Mouse (Mus musculus) embryonic facial prominence, embryonic 15.5 days (tissue): Measurements from ENCODE around the gene Ctr9. TPM values are rescaled to one million over a fixed set of nuclear protein-coding genes. Genes with fewer than 3 reads are reported as not detected.

Experiments used
- ATAC-seq: fragments of 200-750 bp; cut with Nextera tagmentation; 2 replicates; pipeline ENCODE4 v1.8.0; 2017; ENCODE audit warnings: low read depth, moderate TSS enrichment; ENCODE audit not compliant: insufficient number of reproducible peaks, low FRiP score, low TSS enrichment
- H3K27ac ChIP-seq: fragments of 300-500 bp; sonication (generic); replicated peaks from 2 replicates; pipeline ENCODE4 v1.5.1; 2015; ENCODE audit warnings: mild to moderate bottlenecking, inconsistent platforms
- H3K27me3 ChIP-seq: fragments of 300-500 bp; sonication (generic); 2 replicates; pipeline ENCODE4 v1.6.1; 2015; ENCODE audit warnings: inconsistent platforms
- H3K36me3 ChIP-seq: fragments of 300-500 bp; sonication (generic); 2 replicates; pipeline ENCODE4 v1.6.1; 2015; ENCODE audit warnings: mild to moderate bottlenecking, inconsistent platforms
- H3K4me1 ChIP-seq: fragments of 300-500 bp; sonication (generic); 2 replicates; pipeline ENCODE4 v1.6.1; 2015; ENCODE audit warnings: inconsistent platforms
- H3K4me2 ChIP-seq: fragments of 300-500 bp; sonication (generic); replicated peaks from 2 replicates; pipeline ENCODE4 v1.6.1; 2015; ENCODE audit warnings: mild to moderate bottlenecking, inconsistent platforms
- H3K4me3 ChIP-seq: fragments of 300-500 bp; sonication (generic); replicated peaks from 2 replicates; pipeline ENCODE4 v1.5.1; 2015; ENCODE audit warnings: mild to moderate bottlenecking, inconsistent platforms
- H3K9ac ChIP-seq: fragments of 300-500 bp; sonication (generic); 2 replicates; pipeline ENCODE4 v1.6.1; 2015; ENCODE audit warnings: inconsistent platforms
- H3K9me3 ChIP-seq: fragments of 300-500 bp; sonication (generic); replicated peaks from 2 replicates; pipeline ENCODE4 v1.6.1; 2016; ENCODE audit warnings: inconsistent platforms
- WGBS: fragments of 180-500 bp; shearing (Covaris S2); methylation state at CpG from one replicate; pipeline ENCODE4 v1.1.7; 2015; 5-methylcytosine and 5-hydroxymethylcytosine counted together
- polyA plus RNA-seq: library from polyadenylated mRNA; unstranded; fragments of >200 nt; fragmentation: Nextera tagmentation; extraction: Ambion mirVana; gene quantifications from 2 replicates; pipeline ENCODE4 v1.2.1, GENCODE M21; 2015

The Ctr9 gene
- polyA plus RNA-seq, 1 experiment from 2014 or later, result 65.0 TPM

DNA sequence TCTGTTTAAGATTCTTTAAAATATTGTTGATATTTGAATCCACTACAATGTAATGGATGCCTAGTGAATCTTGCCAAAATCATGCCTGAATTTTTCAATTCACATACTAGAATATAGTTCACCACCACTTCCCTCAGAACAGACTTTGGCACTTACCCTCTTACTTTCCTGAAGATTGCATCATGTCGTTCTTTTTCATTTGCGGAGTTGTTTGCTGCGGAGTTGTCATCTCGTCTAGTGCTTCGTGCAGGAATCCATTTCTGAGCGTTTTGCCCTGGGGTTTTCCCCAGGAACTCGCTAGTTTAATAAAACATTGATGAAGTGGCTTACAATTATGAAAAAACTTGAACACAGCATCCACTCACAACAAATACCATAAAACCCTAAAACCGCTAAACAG lies 51.3 kb downstream of the Ctr9 start:
- Histone ChIP-seq H3K4me2 (no peak overlapping the region), H3K27me3 (no peaks in the 10 kb centered on the region), H3K36me3 (peaks cover 59% of the 10 kb centered on the region), H3K4me1 (peaks cover 21% of the 10 kb centered on the region), H3K9ac (no peak overlapping the region), H3K4me3 (peak overlapping the region; percentile 74; the same call in 1 of the 2 replicates), H3K9me3 (no peaks in the 10 kb centered on the region), H3K27ac (no peak overlapping the region)
- ATAC-seq, result no peak
- WGBS, result 70% methylated on average over 8 of the region's 8 CpGs

DNA sequence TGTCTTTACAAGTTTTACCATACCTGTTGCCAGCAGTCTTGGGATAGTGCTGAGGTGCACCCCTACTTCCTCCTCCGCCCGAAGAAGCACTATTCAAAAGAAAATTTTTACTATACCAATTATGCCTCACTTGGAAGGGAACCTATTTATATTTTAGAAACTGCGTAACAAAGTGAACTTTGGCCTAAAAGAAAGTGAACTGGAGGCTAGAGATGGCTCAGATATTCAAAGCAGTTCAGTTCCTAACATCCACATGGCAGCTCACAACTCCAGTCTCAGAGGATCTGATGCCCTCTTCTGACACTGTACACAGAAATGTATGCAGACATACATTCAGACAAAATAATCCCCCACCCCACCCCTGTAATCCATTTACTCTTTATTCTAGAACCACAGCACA lies 52.1 kb downstream of the Ctr9 start:
- peaks cover 54% of the 10 kb centered on the region for H3K36me3 ChIP-seq
- 0 out of 2 replicates have a peak overlapping the region, but pooled peaks have one; percentile 99 for H3K27ac ChIP-seq
- no peak for ATAC-seq
- no peaks in the 10 kb centered on the region for H3K27me3 ChIP-seq
- H3K9me3 ChIP-seq, result no peaks in the 10 kb centered on the region
- H3K9ac ChIP-seq, result peak overlapping the region; percentile 86; the same call in 1 of the 2 replicates
- H3K4me1 ChIP-seq, result peaks cover 21% of the 10 kb centered on the region
- H3K4me2 ChIP-seq, result peak overlapping the region; percentile 70
- WGBS, result 74% methylated on average over 3 of the region's 3 CpGs
- H3K4me3 ChIP-seq, result peak overlapping the region; percentile 74

GRCm38 (mm10) chr7:111082043-111082821 lies 53.5 kb downstream of the Ctr9 start:
- under 1% methylated on average over 82 of the region's 83 CpGs for WGBS
- no peaks in the 10 kb centered on the region for H3K27me3 ChIP-seq
- H3K4me1 ChIP-seq, result peaks cover 21% of the 10 kb centered on the region

GRCm38 (mm10) chr7:111082822-111083732 lies 54.3 kb downstream of the Ctr9 start, which contains the start of gene Eif4g2:
Gene Eif4g2, minus strand, starts transcription at chr7:111083030.
- Histone ChIP-seq H3K36me3 (peaks cover 32% of the 10 kb centered on the region), H3K4me3 (peak within 1 kb of the TSS; percentile 74), H3K9ac (peak within 1 kb of the TSS; percentile 86), H3K9me3 (no peaks in the 10 kb centered on the region), H3K27ac (peak within 1 kb of the TSS; percentile 99), H3K4me2 (peak within 1 kb of the TSS; percentile 70), H3K4me1 (peaks cover 21% of the 10 kb centered on the region), H3K27me3 (no peaks in the 10 kb centered on the region)
- peak; percentile 99 for ATAC-seq
- under 1% methylated on average over 70 of the region's 70 CpGs for WGBS

More at GRCm38 (mm10) chr7:111082043-111082821, 53.5 kb downstream of the Ctr9 start:
- Histone ChIP-seq H3K9me3 (no peaks in the 10 kb centered on the region), H3K4me3 (peak overlapping the region; percentile 74), H3K27ac (peak overlapping the region; percentile 99), H3K9ac (peak overlapping the region; percentile 86), H3K36me3 (peaks cover 40% of the 10 kb centered on the region), H3K4me2 (peak overlapping the region; percentile 70)
- ATAC-seq, result peak; percentile 70

DNA sequence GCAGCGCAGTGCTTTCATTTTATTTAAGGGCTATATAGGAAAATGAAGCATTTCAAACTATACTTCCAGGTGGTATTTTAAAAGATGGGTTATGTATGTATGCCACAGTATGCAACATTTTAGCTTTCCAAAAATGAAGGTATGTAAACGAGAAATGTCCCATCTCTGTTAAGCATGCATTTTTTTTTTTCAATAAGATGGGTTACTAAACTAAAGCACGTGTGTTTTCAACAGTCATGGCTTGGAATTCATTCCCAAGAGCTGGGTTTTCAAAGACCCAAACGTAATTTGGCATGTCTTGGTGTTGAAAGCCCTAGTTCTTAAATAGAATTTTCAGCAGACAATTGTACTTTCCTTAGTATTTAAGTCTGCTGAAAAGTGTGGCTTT lies 55.0 kb downstream of the Ctr9 start:
- Histone ChIP-seq H3K4me2 (peak overlapping the region; percentile 61), H3K27me3 (no peaks in the 10 kb centered on the region), H3K4me3 (peak overlapping the region; percentile 74), H3K4me1 (peaks cover 21% of the 10 kb centered on the region), H3K36me3 (peaks cover 27% of the 10 kb centered on the region), H3K9ac (peak overlapping the region; percentile 86), H3K9me3 (no peaks in the 10 kb centered on the region), H3K27ac (peak overlapping the region; percentile 99)
- WGBS, result 10% methylated on average over 4 of the region's 4 CpGs
- no peak for ATAC-seq

- no peak overlapping the region for H3K27ac ChIP-seq
These were observed 55.7 kb downstream of the Ctr9 start for GRCm38 (mm10) chr7:111084443-111084842.

DNA sequence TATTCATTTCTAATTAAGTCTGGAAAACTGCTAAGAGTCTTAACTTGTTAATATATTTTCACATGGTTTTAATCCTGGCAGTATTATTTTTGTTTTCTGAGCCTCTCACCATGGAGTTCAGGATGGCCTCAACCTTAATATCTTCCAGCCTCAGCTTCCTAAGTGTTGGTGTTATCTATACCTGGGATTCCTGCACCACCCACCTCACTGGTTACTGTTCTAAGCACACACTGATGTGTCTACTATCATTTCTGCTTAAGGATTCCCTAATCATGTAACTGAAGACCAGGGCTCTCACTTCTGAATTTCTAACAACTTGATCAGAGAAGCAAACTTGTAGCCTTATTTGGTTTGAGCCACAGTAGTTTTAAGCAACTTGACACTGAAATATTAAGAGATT lies 56.4 kb downstream of the Ctr9 start:
- Histone ChIP-seq H3K4me3 (no peak overlapping the region), H3K4me1 (peaks cover 13% of the 10 kb centered on the region), H3K4me2 (no peak overlapping the region), H3K27ac (no peak overlapping the region), H3K27me3 (no peaks in the 10 kb centered on the region), H3K36me3 (peaks cover 14% of the 10 kb centered on the region), H3K9me3 (no peaks in the 10 kb centered on the region), H3K9ac (no peak overlapping the region)
- ATAC-seq, result no peak

More at GRCm38 (mm10) chr7:111084443-111084842, 55.7 kb downstream of the Ctr9 start:
- H3K4me1 ChIP-seq, result peaks cover 20% of the 10 kb centered on the region
- no peaks in the 10 kb centered on the region for H3K9me3 ChIP-seq
- no peak overlapping the region for H3K9ac ChIP-seq
- peaks cover 21% of the 10 kb centered on the region for H3K36me3 ChIP-seq
- no peak overlapping the region for H3K4me3 ChIP-seq
- no peak overlapping the region for H3K4me2 ChIP-seq
- no peaks in the 10 kb centered on the region for H3K27me3 ChIP-seq
- ATAC-seq, result no peak
- WGBS, result 66% methylated on average over 2 of the region's 2 CpGs

DNA sequence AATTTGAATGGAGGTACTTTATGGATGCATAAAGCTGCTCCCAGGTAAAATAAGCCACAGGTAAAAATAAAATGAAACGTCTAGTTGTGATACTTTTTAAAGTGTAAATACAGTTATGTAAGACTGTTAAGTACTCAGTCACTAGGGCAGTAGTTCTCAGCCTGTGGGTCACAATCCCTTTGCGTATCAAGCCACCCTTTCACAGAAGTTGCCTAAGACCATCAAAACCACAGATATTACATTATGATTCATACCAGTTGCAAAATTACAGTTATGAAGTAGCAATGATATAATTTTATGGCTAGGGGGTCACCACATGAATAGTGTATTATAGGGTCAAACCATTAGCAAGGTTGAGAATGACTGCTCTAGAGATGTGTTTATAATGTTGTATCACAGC lies 66.4 kb downstream of the Ctr9 start:
- 76% methylated on average over 2 of the region's 2 CpGs for WGBS
- no peak for ATAC-seq
- H3K27ac ChIP-seq, result no peak overlapping the region
- no peaks in the 10 kb centered on the region for H3K9me3 ChIP-seq
- H3K9ac ChIP-seq, result no peak overlapping the region
- no peaks in the 10 kb centered on the region for H3K36me3 ChIP-seq
- no peak overlapping the region for H3K4me2 ChIP-seq
- H3K4me3 ChIP-seq, result no peak overlapping the region
- H3K27me3 ChIP-seq, result no peaks in the 10 kb centered on the region
- H3K4me1 ChIP-seq, result no peaks in the 10 kb centered on the region

DNA sequence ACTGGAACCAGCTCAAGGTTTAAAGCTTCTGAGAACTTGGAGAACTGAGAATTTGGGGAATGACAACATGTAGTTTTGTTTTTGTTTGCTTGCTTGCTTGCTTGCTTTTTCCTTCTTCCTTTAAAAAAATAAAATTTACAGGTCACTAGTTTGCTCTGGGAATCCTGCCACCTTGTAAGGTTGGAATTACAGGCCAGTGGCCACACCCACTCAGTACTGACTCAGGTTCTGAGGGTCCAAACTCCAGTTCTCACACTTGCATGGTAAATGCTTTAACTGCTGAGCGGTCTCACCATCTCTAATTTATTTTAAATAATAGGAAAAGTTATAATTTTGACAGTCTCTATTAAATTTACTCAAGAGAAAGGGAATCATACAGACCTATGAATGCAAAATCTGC lies 69.4 kb downstream of the Ctr9 start:
- Histone ChIP-seq H3K36me3 (no peaks in the 10 kb centered on the region; the same call in 1 of the 2 replicates), H3K4me2 (no peak overlapping the region), H3K4me3 (no peak overlapping the region), H3K27me3 (no peaks in the 10 kb centered on the region), H3K9me3 (no peaks in the 10 kb centered on the region), H3K27ac (no peak overlapping the region), H3K4me1 (no peaks in the 10 kb centered on the region), H3K9ac (no peak overlapping the region)
- ATAC-seq, result no peak
- 98% methylated on average over 1 of the region's 1 CpGs for WGBS
